Mouse (Mus musculus) adrenal gland, adult 8-10 months (tissue): Measurements from ENCODE around the gene Raet1e. TPM values are rescaled to one million over a fixed set of nuclear protein-coding genes. Genes with fewer than 3 reads are reported as not detected.
"Not testable (repeated sequence)": the region's sequence is repeated elsewhere in the genome, so short reads cannot be mapped to it uniquely, and the experiment has no call there.

Source experiments
- DNase-seq: peaks from one replicate; pipeline ENCODE4 v3.0.0; 2022
- total RNA-seq, 4 experiments: library from RNA; stranded (reverse); gene quantifications; 2 replicates each; pipeline ENCODE4 v1.2.4; 2022

Raet1e gene
- 1 to 10 TPM in 2 of 4 experiments, not detected in 2; 2.4 to 3.8 TPM for total RNA-seq

GRCm38 (mm10) chr10:22158310-22158999 lies at the start of gene Raet1e, which contains the start of gene H60b:
TSS of gene Raet1e (plus strand) at chr10:22158569.
TSS of gene H60b (plus strand) at chr10:22158586.
- peak; percentile 63 for DNase-seq

GRCm38 (mm10) chr10:22140665-22141280 lies 17.6 kb upstream of the Raet1e start:
- peak; percentile 67 for DNase-seq

GRCm38 (mm10) chr10:22142194-22142593 lies 16.2 kb upstream of the Raet1e start:
- not testable (repeated sequence) for DNase-seq

- DNase-seq: no peak
Observed at GRCm38 (mm10) chr10:22142926-22143325, 15.4 kb upstream of the Raet1e start.

- peak; percentile 71 for DNase-seq
Observed at GRCm38 (mm10) chr10:22148441-22149072, 9.8 kb upstream of the Raet1e start.

DNA sequence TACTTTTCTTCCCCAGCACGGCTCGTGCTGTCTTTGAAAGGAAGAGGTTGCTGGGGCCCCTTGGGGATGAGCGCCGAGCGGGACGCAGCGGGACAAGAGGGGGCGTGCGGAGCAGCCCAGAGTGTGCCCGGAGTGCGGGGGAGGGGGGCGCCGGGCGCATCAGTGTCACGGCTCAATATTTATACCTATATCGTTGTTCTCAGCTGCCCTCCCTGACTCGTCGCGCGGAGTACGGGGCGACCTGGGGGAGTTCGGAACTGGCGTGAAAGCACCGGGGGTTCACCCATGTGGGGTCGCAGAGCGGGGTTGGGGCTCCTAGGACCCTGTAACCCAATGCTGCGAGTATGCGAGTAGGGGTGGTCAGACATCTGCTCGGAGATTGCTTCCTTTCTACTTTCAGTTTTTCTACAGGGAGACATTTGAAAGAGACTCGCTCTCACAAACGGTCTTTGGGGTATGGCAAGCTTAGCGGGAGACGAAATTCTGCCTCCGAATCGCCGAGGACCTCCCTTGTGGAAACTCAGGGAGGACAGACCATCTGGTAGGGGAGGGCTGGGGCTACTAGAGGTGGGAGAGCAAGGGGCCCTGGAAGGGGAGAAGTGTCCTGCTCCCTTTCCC lies 9.2 kb upstream of the Raet1e start, which contains the start of gene E030030I06Rik:
Gene E030030I06Rik (minus strand): TSS at position 198 of the 618 bp plus-strand sequence.
- no peak for DNase-seq

DNA sequence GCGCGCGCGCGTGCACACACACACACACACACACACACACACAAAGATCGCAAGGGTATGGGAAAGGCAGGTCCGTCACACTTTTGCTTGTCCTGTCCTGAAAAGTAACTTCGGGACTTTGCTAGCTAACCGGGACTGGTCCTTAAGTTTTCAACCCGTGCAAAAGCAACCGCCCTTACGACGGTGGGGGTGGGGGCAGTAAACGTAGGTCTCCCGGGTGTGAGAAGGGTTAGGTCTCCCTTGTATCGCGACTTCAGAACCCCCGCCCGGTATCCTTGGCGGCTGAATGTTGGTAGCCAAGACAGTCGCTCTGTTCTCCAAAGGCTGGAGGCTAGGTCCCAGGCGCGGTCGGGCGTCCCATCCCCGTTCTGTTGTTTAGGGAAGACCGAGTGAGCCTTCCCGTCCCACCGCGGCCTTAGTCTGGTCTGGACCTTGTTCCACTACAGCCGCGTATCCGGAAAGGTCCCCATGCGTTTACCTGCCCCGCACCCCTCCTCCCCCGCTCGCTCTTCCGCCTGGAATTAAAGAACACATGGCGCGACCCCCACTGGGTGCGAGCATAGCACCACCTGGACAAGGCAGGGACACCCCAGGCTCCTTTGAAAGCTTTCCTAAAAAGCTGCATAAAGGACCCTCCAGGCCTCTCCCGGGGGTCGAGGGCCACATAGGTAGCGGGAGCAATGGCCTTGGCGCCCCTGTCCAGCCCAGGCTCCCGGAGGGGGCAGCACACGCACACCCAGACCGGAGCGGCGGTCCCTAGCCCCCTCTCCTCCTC lies 8.5 kb upstream of the Raet1e start:
- DNase-seq: no peak

DNA sequence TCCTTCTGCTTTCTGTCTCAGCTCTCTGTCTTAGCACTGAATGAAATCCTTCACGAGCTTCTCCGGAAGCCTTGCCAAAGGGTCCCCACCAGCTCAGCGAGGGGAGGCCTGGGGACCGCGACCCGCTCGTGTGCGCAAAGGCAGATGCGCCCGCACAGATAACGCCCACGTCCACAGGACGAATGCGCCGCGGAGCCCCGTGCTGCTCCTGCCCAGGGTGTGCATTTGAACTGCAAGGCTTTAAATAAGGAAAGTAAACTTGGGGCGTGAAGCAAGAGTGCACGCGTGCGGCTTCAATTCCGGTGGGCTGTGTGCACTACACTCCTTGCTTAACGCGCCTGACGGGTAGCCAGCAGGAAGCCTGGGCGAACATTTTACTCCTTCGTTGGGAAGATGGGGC lies 7.8 kb upstream of the Raet1e start:
- DNase-seq: no peak

GRCm38 (mm10) chr10:22151056-22151862 lies 7.1 kb upstream of the Raet1e start:
- DNase-seq: not testable (repeated sequence)

DNA sequence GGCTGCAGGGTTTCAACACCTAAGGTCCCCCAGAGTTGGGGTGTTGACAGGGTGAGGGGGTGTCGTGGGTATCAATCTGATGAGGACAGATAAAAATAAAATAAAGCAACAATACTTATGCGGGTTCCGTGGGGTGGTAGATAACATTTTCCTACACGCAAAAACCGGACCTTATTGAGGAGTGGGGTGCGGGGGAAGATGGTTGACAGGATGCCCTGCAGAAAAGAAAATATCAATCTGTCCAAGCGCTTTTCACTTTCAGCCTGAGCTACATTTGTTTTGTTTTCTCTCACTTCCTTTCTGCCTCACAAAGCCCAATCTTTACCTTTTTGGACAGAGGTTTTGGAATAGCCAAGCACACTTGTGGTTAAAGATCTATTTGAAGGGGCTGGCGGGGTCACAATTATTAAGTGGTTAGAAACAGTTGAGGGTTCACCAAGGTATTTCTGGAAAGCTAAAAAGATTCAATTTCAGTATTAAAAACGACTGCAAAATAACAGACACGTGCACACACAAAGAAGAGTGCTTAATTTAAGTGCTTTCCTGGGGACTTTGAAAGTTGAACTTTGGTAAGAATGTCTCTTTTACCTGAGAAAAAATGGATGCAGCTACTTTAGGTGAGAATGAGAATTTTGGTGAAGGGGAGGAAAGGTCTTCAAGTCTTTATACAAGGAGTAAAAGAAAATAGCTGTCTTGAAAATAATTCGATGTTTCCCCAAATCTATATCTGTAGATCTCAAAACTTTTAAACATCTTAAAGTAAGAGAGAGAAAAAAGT lies 6.3 kb upstream of the Raet1e start:
- DNase-seq: not testable (repeated sequence)

- DNase-seq: not testable (repeated sequence)
Observed at GRCm38 (mm10) chr10:22153147-22153690, 5.2 kb upstream of the Raet1e start.

GRCm38 (mm10) chr10:22154127-22154526 lies 4.2 kb upstream of the Raet1e start:
- not testable (repeated sequence) for DNase-seq

DNA sequence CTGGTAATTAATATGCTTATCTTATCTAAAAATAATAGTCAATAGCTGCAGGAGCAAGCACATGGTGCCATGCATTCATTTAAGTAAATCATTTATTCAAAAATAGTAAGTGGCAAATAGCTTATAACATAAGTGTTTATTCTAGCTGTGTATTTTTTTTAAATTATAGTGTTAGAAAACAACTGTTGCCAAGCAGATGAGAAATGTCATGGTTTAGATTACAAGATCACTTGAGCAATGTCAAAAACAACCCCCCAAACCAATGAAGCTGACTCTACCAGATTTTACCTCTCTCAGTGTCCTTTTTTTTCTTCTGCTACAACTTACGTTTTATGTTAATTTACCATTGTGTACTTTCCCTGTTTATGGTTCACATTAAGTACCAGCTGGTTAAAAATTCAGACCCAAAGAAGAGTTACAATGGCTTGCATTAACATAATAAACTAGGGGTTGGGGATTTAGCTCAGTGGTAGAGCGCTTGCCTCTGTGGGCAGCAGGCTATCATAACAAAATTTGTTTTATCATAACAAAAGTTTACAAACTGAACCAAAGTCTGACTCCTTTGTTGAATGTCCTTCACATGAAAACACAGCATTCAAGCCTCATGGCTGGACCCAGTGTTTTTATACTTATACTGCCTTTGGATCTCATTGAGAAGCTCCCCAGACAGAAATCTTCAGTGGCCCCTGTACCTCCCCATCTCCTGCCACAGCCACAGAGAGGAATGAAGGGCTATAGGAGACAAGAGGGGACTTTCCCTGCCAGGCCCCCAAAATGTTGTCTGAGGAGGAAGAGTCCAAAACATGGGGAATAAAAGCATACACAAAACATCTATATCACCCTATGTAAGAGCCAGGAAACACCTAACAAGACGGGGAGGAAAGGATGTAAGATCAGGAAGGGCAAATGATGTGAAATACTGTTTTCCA lies 3.2 kb upstream of the Raet1e start:
- no peak for DNase-seq

DNA sequence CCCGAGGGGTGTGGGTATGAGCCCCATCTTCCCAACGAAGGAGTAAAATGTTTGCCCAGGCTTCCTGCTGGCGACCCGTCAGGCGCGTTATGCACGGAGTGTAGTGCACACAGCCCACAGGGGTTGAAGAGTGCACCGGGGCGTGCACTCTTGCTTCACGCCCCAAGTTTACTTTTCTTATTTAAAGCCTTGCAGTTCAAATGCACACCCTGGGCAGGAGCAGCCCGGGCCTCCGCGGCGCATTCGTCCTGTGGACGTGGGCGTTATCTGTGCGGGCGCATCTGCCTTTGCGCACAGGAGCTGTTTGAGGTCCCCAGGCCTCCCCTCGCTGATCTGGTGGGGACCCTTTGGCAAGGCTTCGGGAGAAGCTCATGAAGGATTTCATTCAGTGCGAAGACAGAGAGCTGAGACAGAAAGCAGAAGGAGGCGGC lies 777 bp downstream of the Raet1e start:
- no peak for DNase-seq

DNA sequence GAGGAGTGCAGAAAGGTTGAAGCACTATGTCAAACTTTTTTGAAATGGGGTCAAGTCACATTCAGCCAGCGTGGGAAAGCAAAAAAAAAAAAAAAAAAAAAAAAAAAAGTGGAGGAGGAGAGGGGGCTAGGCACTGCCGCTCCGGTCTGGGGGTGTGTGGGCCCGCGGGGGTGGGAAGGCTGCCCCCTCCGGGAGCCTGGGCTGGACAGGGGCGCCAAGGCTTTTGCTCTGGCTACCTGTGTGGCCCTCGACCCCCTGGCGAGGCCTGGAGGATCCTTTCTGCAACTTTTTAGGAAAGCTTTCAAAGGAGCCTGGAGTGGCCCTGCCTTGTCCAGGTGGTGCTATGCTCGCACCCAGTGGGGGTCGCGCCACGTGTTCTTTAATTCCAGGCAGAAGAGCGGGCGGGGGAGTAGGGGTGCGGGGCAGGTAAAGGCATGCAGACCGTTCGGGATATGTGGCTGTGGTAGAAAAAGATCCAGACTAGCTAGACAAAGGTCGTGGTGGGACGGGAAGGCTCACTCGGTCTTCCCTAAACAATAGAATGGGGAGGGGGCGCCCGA lies 1.3 kb downstream of the Raet1e start:
- no peak for DNase-seq

DNA sequence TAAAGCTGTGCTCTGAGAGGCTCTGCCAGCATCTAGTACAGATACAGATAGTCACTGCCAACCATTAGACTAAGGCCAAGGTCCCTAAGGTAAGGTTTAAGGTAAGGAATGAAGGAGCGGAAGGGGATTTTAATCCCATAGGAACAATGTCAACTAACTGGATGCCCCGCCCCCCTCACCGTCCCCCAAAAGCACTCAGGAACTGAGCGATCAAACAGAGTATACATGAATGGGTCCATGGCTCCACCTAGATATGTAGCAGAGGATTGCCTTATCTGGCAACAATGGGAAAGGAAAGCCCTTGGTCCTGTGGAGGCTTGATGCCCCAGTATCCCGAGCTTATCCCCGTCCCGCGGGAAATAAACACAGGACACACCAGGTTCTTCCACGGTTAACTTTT lies 4.9 kb downstream of the Raet1e start:
- DNase-seq: not testable (repeated sequence)

DNA sequence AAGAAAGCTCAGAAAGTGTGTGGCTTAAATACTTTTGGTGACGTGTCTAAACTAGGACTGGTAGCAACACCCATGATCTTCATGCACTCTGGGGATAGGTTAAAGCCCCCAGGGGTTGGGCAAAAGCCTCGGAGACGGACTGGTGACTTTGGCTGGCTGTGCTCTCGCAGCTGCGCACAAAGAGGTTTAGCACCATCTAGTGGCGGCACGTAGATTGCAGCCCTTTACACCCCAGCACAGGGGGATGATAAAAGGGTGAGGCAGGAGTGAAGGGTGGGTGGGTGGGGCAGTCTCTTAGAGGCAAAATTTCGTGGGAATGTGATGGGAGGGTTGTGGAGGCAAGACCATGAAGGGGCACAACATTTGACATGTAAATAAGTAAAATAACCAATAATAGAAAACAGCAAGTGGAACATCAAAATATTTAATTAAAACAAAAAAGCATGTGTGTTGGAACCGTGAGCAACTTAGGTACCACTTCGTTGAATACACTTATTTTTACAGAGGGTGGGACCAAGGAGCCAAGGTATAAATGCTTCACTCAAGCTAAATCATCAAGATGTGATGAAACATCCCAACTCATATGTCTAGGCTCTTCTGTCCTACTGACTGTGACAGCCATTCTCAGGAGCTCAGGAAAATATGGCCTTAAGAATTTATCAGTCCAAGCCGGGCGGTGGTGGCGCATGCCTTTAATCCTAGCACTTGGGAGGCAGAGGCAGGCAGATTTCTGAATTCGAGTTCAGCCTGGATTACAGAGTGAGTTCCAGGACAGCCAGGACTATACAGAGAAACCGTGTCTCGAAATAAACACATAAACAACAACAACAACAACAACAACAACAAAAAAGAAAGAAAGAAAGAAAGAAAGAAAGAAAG lies 5.6 kb downstream of the Raet1e start:
- DNase-seq: peak; percentile 47
